18 mouse cellular contexts compared by ENCODE assay signal in genomic region chr7:101862291-101862690, GRCm38 (mm10). TPM values are rescaled to one million over a fixed set of nuclear protein-coding genes. Genes with fewer than 3 reads are reported as not detected.
DNase-seq lines count a peak whose midpoint lies in the region; ATAC-seq and TF ChIP-seq lines count a peak whose summit lies in the region.
"Had no signal": no experiment of that assay in that cellular context is flagged by ENCODE, and none has a peak within 500 bp of the region (broad histone marks: within the 10 kb centered on the region; RNA-seq: fewer than 3 reads in every experiment).

No protein-coding gene starts in this region.

- no peak overlapping the region for H3K4me3 ChIP-seq in kidney, adult 2 months (ENCODE audit: insufficient read depth, low read depth, low read length)
- no peak overlapping the region for H3K4me3 ChIP-seq in kidney, embryonic 14.5 days (ENCODE audit: low read length)
- no peak overlapping the region for H3K4me3 ChIP-seq in E14TG2a.4 (replicated peaks; ENCODE audit: low read length)
- H3K4me3 ChIP-seq in MEL (ENCODE audit: control insufficient read depth in 1 of 2, insufficient read depth in 1 of 2, low read depth in 2 of 2, low read length in 2 of 2), result no peak overlapping the region
- H3K4me3 ChIP-seq in forebrain, embryonic 14.5 days (ENCODE audit: low read depth, low read length), result no peak overlapping the region
- H3K4me3 ChIP-seq: forebrain, embryonic 13.5 days; heart, embryonic 12.5 days; hindbrain, embryonic 10.5 days had no signal

- no peak overlapping the region for H3K27ac ChIP-seq in kidney, adult 2 months (ENCODE audit: insufficient read depth, low read depth, low read length)
- no peak overlapping the region for H3K27ac ChIP-seq in kidney, embryonic 14.5 days (ENCODE audit: low read depth, low read length)
- H3K27ac ChIP-seq in MEL (ENCODE audit: control insufficient read depth, low read depth, low read length), result no peak overlapping the region
- no peak overlapping the region for H3K27ac ChIP-seq in forebrain, embryonic 14.5 days (ENCODE audit: low read depth, low read length)
- H3K27ac ChIP-seq: forebrain, embryonic 13.5 days; hindbrain, embryonic 10.5 days; hindbrain, embryonic 14.5 days had no signal

- no peak for TF ChIP-seq POLR2A in kidney, adult 2 months (IDR thresholded peaks at IDR 0.05; ENCODE audit: low read depth, low read length)
- TF ChIP-seq POLR2A in MEL (IDR thresholded peaks at IDR 0.05; ENCODE audit: control insufficient read depth in 1 of 2, insufficient read depth in 1 of 2, low read depth in 1 of 2, low read length in 2 of 2, poor library complexity in 1 of 2), result no peak

- no peak for DNase-seq in kidney, adult 2 months
- peak; percentile 38 for DNase-seq in MEL (ENCODE audit: low read depth, low spot score)
- peak; percentile 12 for DNase-seq in induced T-regulatory cell, adult 2 months (ENCODE audit: low read depth)
- DNase-seq in forebrain, embryonic 14.5 days (ENCODE audit: low spot score), result no peak
- DNase-seq in right cerebral cortex, adult 18-20 months, result no peak
- DNase-seq in yolk sac, embryonic 10.5 days (ENCODE audit: low spot score), result no peak
- DNase-seq: adrenal gland, postnatal 25 days; cerebellum, adult 18-20 months; cerebellum, adult 9-11 months; cerebellum, postnatal 36 days; kidney, adult 11 months had no signal

- peaks cover 3% of the 10 kb centered on the region; the same call in 1 of the 2 replicates for H3K36me3 ChIP-seq in kidney, adult 2 months (ENCODE audit: control insufficient read depth, insufficient read depth, low read length)
- H3K36me3 ChIP-seq in kidney, embryonic 14.5 days (ENCODE audit: control insufficient read depth, insufficient read depth, low read length), result no peaks in the 10 kb centered on the region
- H3K36me3 ChIP-seq in E14TG2a.4 (ENCODE audit: insufficient read depth, low read length), result peaks cover 71% of the 10 kb centered on the region
- H3K36me3 ChIP-seq in MEL (ENCODE audit: control insufficient read depth in 1 of 2, insufficient read depth in 2 of 2, low read length in 2 of 2), result no peaks in the 10 kb centered on the region; a peak in 1 of 4 replicates
- H3K36me3 ChIP-seq in forebrain, embryonic 14.5 days (ENCODE audit: control insufficient read depth, insufficient read depth, low read length), result no peaks in the 10 kb centered on the region
- H3K36me3 ChIP-seq: heart, embryonic 12.5 days; hindbrain, embryonic 10.5 days had no signal

- no peaks in the 10 kb centered on the region for H3K9me3 ChIP-seq in kidney, embryonic 14.5 days (ENCODE audit: control insufficient read depth, low read length)
- H3K9me3 ChIP-seq in E14TG2a.4 (ENCODE audit: low read length) (no peaks in the 10 kb centered on the region), MEL (replicated peaks; ENCODE audit: insufficient read depth, low read length) (no peaks in the 10 kb centered on the region)
- H3K9me3 ChIP-seq in forebrain, embryonic 14.5 days (replicated peaks; ENCODE audit: control insufficient read depth, low read length), result no peaks in the 10 kb centered on the region
- H3K9me3 ChIP-seq: forebrain, embryonic 13.5 days; heart, embryonic 12.5 days; hindbrain, embryonic 10.5 days had no signal

- 77% methylated on average over 3 of the region's 3 CpGs for WGBS in kidney, adult 2 months
- WGBS in kidney, embryonic 14.5 days, result 74% methylated on average over 3 of the region's 3 CpGs
- 76% methylated on average over 3 of the region's 3 CpGs for WGBS in forebrain, embryonic 14.5 days

- ATAC-seq in kidney, embryonic 14.5 days (ENCODE audit: low FRiP score, low TSS enrichment), result no peak
- no peak for ATAC-seq in forebrain, embryonic 14.5 days
- ATAC-seq: activated CD4-positive, CD25-positive, alpha-beta regulatory T cell, adult 4 months; forebrain, embryonic 13.5 days had no signal

- no peak; the same call in none of the 2 replicates for TF ChIP-seq RAD21 in MEL (IDR thresholded peaks at IDR 0.05; ENCODE audit: low read depth, low read length)

- no peak overlapping the region for H3K9ac ChIP-seq in kidney, embryonic 14.5 days (ENCODE audit: low read depth, low read length)
- no peak overlapping the region for H3K9ac ChIP-seq in MEL (ENCODE audit: control insufficient read depth, low read depth, low read length, poor library complexity, severe bottlenecking)
- H3K9ac ChIP-seq in forebrain, embryonic 14.5 days (ENCODE audit: low read length), result no peak overlapping the region
- H3K9ac ChIP-seq: forebrain, embryonic 13.5 days; heart, embryonic 12.5 days; hindbrain, embryonic 14.5 days had no signal

- no peaks in the 10 kb centered on the region for H3K79me2 ChIP-seq in MEL (ENCODE audit: control insufficient read depth, insufficient read depth, low read length, poor library complexity)

- H3K4me1 ChIP-seq in kidney, adult 2 months (ENCODE audit: control insufficient read depth, insufficient read depth, low read length), result peaks cover 4% of the 10 kb centered on the region; the same call in 1 of the 2 replicates
- H3K4me1 ChIP-seq in kidney, embryonic 14.5 days (ENCODE audit: control insufficient read depth, insufficient read depth, low read length), result no peaks in the 10 kb centered on the region
- H3K4me1 ChIP-seq in E14TG2a.4 (replicated peaks; ENCODE audit: low read depth, low read length) (peaks cover 80% of the 10 kb centered on the region), MEL (ENCODE audit: control insufficient read depth in 1 of 2, insufficient read depth in 2 of 2, low read length in 2 of 2) (peaks cover 0 to 4% of the 10 kb centered on the region in 2 experiments; a peak in 2 of 4 replicates)
- no peaks in the 10 kb centered on the region for H3K4me1 ChIP-seq in forebrain, embryonic 14.5 days (ENCODE audit: control insufficient read depth, insufficient read depth, low read length)
- H3K4me1 ChIP-seq: forebrain, embryonic 13.5 days had no signal

- no peak overlapping the region for H3K4me2 ChIP-seq in kidney, embryonic 14.5 days (replicated peaks; ENCODE audit: low read depth, low read length)
- H3K4me2 ChIP-seq in forebrain, embryonic 14.5 days (ENCODE audit: low read length), result no peak overlapping the region
- H3K4me2 ChIP-seq: forebrain, embryonic 13.5 days; heart, embryonic 12.5 days; hindbrain, embryonic 14.5 days had no signal

- TF ChIP-seq EP300 in MEL (IDR thresholded peaks at IDR 0.05; ENCODE audit: low read depth in 1 of 2, low read length in 2 of 2), result no peak

- TF ChIP-seq CTCF in kidney, adult 2 months (conservative IDR thresholded peaks at IDR 0.05; ENCODE audit: insufficient read depth, insufficient read length, low read depth, low read length), result 0 out of 2 replicates have a peak, but pooled peaks have one; percentile 7
- TF ChIP-seq CTCF in E14TG2a.4 (conservative IDR thresholded peaks at IDR 0.05; ENCODE audit: low read length), result peak; percentile 34
- TF ChIP-seq CTCF in MEL (IDR thresholded peaks at IDR 0.05 in 2 of 3, conservative IDR thresholded peaks at IDR 0.05 in 1 of 3; ENCODE audit: control insufficient read depth in 1 of 3, insufficient read depth in 1 of 3, low read depth in 2 of 3, low read length in 3 of 3, poor library complexity in 1 of 3, severe bottlenecking in 1 of 3), result peak in 1 of 3 experiments; percentile 35; a peak in 2 of 6 replicates

- no peaks in the 10 kb centered on the region for H3K27me3 ChIP-seq in kidney, adult 2 months (replicated peaks; ENCODE audit: control insufficient read depth, insufficient read depth, low read length)
- H3K27me3 ChIP-seq in kidney, embryonic 14.5 days (ENCODE audit: control insufficient read depth, insufficient read depth, low read length), result no peaks in the 10 kb centered on the region
- no peaks in the 10 kb centered on the region for H3K27me3 ChIP-seq in E14TG2a.4 (ENCODE audit: insufficient read depth, low read length)
- H3K27me3 ChIP-seq in MEL (ENCODE audit: control insufficient read depth in 1 of 2, insufficient read depth in 2 of 2, low read length in 2 of 2), result no peaks in the 10 kb centered on the region
- no peaks in the 10 kb centered on the region for H3K27me3 ChIP-seq in forebrain, embryonic 14.5 days (replicated peaks; ENCODE audit: control insufficient read depth, insufficient read depth, low read length)
- H3K27me3 ChIP-seq: forebrain, embryonic 13.5 days; heart, embryonic 12.5 days had no signal

RNA-seq across cellular contexts. Expression of gene Anapc15, which starts 1.2 kb away (rescaled TPM):
- 40.2 and 42.6 TPM in 2 replicates for polyA plus RNA-seq in kidney, adult 2 months (2012; rRNA removed)
- polyA plus RNA-seq in kidney, embryonic 14.5 days (2014; fragmentation: Nextera tagmentation; extraction: Ambion mirVana), result 71.4 and 91.0 TPM in 2 replicates
- total RNA-seq in MEL (2012; rRNA removed), result 68.7 and 73.3 TPM in 2 replicates
- polyA plus RNA-seq in MEL (2012; ENCODE audit: insufficient read depth in 1 of 2, insufficient read length in 2 of 2, low read depth in 1 of 2, low replicate concordance in 2 of 2, missing spikeins in 1 of 2), result 100 to 1,000 TPM in 1 of 2 experiments, not detected in 1; 103 TPM
- 75.0 and 87.6 TPM in 2 replicates for polyA plus RNA-seq in forebrain, embryonic 14.5 days (2014; fragmentation: Nextera tagmentation; extraction: Ambion mirVana)

RNA-seq across cellular contexts. Expression of gene Folr2, which starts 5.3 kb away (rescaled TPM):
- polyA plus RNA-seq in kidney, adult 2 months (2012; rRNA removed), result 11.2 and 11.7 TPM in 2 replicates
- polyA plus RNA-seq in kidney, embryonic 14.5 days (2014; fragmentation: Nextera tagmentation; extraction: Ambion mirVana), result 1.6 and 1.9 TPM in 2 replicates
- total RNA-seq in MEL (2012; rRNA removed), result not detected in 2 replicates
- not detected for polyA plus RNA-seq in MEL (2012; ENCODE audit: insufficient read depth in 1 of 2, insufficient read length in 2 of 2, low read depth in 1 of 2, low replicate concordance in 2 of 2, missing spikeins in 1 of 2)
- 1.1 and 1.8 TPM in 2 replicates for polyA plus RNA-seq in forebrain, embryonic 14.5 days (2014; fragmentation: Nextera tagmentation; extraction: Ambion mirVana)
- polyA plus RNA-seq: activated CD4-positive, CD25-positive, alpha-beta regulatory T cell, adult 4 months; heart, embryonic 12.5 days had no signal

RNA-seq across cellular contexts. Expression of gene Folr1, which starts 8.3 kb away (rescaled TPM):
- polyA plus RNA-seq in kidney, adult 2 months (2012; rRNA removed), result 942 and 1,044 TPM in 2 replicates
- polyA plus RNA-seq in kidney, embryonic 14.5 days (2014; fragmentation: Nextera tagmentation; extraction: Ambion mirVana), result 27.3 and 30.4 TPM in 2 replicates
- 0.12 TPM in 1 of 2 replicates, not detected in the other for total RNA-seq in MEL (2012; rRNA removed)
- under 1 TPM in 1 of 2 experiments, not detected in 1; 0.07 TPM for polyA plus RNA-seq in MEL (2012; ENCODE audit: insufficient read depth in 1 of 2, insufficient read length in 2 of 2, low read depth in 1 of 2, low replicate concordance in 2 of 2, missing spikeins in 1 of 2)
- polyA plus RNA-seq in forebrain, embryonic 14.5 days (2014; fragmentation: Nextera tagmentation; extraction: Ambion mirVana), result 26.1 and 30.6 TPM in 2 replicates
- polyA plus RNA-seq: activated CD4-positive, CD25-positive, alpha-beta regulatory T cell, adult 4 months had no signal

RNA-seq across cellular contexts. Expression of gene Inppl1, which starts 24.3 kb away (rescaled TPM):
- 62.1 and 81.3 TPM in 2 replicates for polyA plus RNA-seq in kidney, adult 2 months (2012; rRNA removed)
- polyA plus RNA-seq in kidney, embryonic 14.5 days (2014; fragmentation: Nextera tagmentation; extraction: Ambion mirVana), result 24.6 and 45.8 TPM in 2 replicates
- 9.5 and 11.7 TPM in 2 replicates for total RNA-seq in MEL (2012; rRNA removed)
- polyA plus RNA-seq in MEL (2012; ENCODE audit: insufficient read depth in 1 of 2, insufficient read length in 2 of 2, low read depth in 1 of 2, low replicate concordance in 2 of 2, missing spikeins in 1 of 2), result 10 to 100 TPM in 1 of 2 experiments, not detected in 1; 31.3 TPM
- polyA plus RNA-seq in forebrain, embryonic 14.5 days (2014; fragmentation: Nextera tagmentation; extraction: Ambion mirVana), result 8.2 and 15.3 TPM in 2 replicates

RNA-seq across cellular contexts. Expression of gene Lamtor1, which starts 43.4 kb away (rescaled TPM):
- 255 and 267 TPM in 2 replicates for polyA plus RNA-seq in kidney, adult 2 months (2012; rRNA removed)
- polyA plus RNA-seq in kidney, embryonic 14.5 days (2014; fragmentation: Nextera tagmentation; extraction: Ambion mirVana), result 135 and 152 TPM in 2 replicates
- 70.5 and 79.5 TPM in 2 replicates for total RNA-seq in MEL (2012; rRNA removed)
- polyA plus RNA-seq in MEL (2012; ENCODE audit: insufficient read depth in 1 of 2, insufficient read length in 2 of 2, low read depth in 1 of 2, low replicate concordance in 2 of 2, missing spikeins in 1 of 2), result 100 to 1,000 TPM in 1 of 2 experiments, not detected in 1; 115 TPM
- polyA plus RNA-seq in forebrain, embryonic 14.5 days (2014; fragmentation: Nextera tagmentation; extraction: Ambion mirVana), result 181 and 201 TPM in 2 replicates

Comparison
In these comparisons a context has a peak if more than half of its experiments do, and no peak if none do; other contexts are left out.
1. RNA of gene Folr1, which starts 8.3 kb away (polyA plus RNA-seq): 942 to 1,044 TPM in kidney, adult 2 months; 26.1 to 30.6 TPM in forebrain, embryonic 14.5 days, 27.3 to 30.4 TPM in kidney, embryonic 14.5 days and 0.07 TPM in MEL; every median in the first group is over 10 times any median in the second.
2. DNase-seq: peak in MEL (single experiment) and induced T-regulatory cell, adult 2 months (single experiment); none in kidney, adult 2 months (single experiment), forebrain, embryonic 14.5 days (single experiment), right cerebral cortex, adult 18-20 months (single experiment) and yolk sac, embryonic 10.5 days (single experiment).